Mouse (Mus musculus) c-Kit-negative CD71-positive TER-119-positive erythroid progenitor cells, embryonic 14.5 days (primary cell): ENCODE measurements around the gene B9d2.
"Not testable (repeated sequence)": the region's sequence is repeated elsewhere in the genome, so short reads cannot be mapped to it uniquely, and the experiment has no call there.

ENCODE experiments used
- DNase-seq: peaks from one replicate; pipeline ENCODE4 v3.0.0-alpha.2; 2013; ENCODE audit warnings: low read depth, low spot score

Gene B9d2

DNA sequence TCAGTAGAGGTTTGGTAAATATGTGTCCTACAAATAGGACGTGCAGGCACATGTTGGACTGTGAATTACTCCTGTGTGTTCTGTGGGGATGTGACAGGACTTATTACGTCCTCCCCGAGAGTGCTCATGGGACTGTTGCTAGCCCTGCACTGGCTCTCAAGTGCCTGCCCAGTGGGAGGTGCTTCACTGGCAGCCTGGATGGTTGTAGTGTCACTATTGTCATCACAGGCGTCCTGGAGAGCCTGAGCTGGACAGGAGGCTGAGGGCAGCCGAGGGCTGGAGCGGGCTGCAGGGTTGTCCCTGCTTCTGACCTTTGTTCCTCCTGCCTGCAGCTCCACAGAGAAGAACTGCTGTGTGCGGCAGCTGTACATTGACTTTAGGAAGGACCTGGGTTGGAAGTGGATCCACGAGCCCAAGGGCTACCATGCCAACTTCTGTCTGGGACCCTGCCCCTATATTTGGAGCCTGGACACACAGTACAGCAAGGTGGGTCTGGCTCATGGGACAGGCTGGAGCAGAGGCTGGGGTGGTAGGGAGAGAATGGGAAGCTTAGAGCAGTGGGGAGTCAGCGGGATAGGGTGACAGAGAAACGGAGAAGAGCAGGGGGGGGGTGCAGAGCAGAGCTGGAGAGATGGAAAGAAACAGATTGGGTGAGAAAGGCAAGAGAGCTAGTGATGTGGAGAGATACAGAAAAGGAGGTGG, 23.4 kb downstream of the B9d2 start:
- DNase-seq = no peak

- DNase-seq = no peak
Measured at GRCm38 (mm10) chr7:25704716-25705364, 24.3 kb downstream of the B9d2 start.

- DNase-seq = no peak
Measured at GRCm38 (mm10) chr7:25705801-25706251, 25.2 kb downstream of the B9d2 start.

- DNase-seq = no peak
Measured at GRCm38 (mm10) chr7:25706578-25707170, 26.1 kb downstream of the B9d2 start.

DNA sequence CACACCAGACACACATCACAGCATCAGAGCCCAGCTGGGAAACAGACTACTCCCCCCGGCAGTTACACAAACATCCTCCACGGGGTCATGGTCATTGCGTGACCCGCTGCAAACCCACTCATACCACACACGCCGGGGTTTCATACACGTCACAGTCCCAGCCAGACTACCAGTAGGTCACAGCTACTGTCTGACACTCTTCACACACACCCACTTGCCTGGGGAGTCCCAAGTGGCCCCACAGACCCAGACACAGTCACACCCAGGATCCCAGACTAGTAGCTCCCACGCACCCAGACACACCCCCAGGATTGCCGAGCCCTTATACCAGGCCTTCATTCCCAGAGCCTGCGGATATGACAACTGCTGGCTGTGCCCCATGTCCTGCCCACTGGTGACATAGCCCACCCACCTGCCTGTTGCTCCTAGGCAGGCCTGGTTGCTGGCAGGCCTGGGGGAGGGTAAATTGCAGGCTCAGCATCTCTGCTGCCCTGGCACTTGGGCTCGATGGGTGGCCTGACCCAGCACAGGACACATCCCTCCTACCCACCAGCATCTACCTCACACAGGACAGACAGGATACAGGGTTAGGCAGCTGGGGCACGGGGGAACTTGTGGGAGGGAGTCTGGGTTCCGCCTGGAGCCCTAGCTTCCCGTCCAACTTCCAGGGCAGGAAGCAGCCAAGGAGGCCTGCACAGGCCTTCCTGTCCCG, 27.2 kb downstream of the B9d2 start:
- no peak for DNase-seq

DNA sequence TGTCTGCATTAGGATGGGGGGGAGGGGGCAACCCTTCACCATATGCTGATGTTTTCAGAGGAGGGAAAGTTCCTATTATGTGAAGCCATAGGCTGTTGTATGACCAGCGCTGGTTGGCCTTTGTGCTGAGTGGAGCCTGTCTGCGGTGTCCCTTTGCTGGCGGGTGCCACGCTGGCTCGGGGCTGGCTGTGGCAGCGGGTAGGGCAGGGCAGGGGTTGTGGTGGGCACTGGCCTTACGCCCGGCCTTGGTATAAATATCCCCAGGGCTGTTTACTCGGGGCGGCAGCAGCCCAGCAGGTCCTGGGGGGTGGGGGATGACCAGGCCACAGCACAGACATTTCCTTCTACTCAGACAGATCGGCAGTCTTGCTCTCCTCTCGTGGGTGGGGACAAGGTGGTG, 29.4 kb downstream of the B9d2 start:
- DNase-seq = no peak

- DNase-seq = no peak
Measured at GRCm38 (mm10) chr7:25710519-25711130, 30.0 kb downstream of the B9d2 start.

DNA sequence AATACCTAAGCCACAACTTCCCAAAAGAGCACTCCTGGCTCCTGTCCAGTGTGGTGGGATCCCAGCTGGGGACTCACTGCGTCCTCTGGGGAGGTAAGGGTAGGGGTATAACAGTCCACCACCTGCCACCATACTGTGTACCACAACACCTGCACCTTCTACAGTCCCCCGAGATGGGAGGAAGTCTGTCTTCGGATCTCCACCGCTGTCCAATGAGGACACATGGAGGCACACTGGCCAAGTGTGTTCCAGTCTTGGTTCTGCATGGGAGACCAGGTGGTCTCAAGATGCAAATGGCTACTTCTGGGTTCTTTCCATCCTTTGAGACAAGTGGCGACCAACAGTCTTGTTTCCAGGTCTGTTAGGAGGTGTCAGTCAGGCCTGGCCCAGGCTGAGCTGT, 30.6 kb downstream of the B9d2 start:
- no peak for DNase-seq

DNA sequence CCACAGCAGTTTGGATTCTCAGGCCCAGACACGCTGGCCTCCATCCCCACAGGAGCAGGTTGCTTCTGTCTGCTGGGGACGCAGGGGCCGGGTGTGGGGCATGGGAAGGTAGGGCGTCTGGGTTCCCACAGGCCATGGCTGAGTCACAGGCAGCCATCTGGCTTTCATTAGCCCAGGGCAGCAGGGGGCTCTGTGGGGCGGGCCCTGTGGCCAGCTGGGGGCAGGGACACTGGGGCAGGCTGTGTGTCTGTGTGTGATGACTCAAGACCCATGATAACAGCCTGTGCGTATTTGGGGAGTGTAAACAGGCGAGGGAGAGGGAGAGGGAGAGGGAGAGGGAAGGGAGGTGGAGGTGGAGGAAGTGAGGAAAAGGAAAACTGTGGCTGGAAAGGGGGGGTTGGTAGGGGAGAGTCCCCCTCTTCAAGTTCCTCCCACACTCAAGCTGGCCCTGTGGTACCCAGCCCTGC, 31.2 kb downstream of the B9d2 start:
- no peak for DNase-seq

- no peak for DNase-seq
Measured at GRCm38 (mm10) chr7:25712801-25713200, 32.2 kb downstream of the B9d2 start.

GRCm38 (mm10) chr7:25714581-25714980, 34.0 kb downstream of the B9d2 start:
- DNase-seq = no peak

GRCm38 (mm10) chr7:25715731-25716271, 35.2 kb downstream of the B9d2 start:
- no peak for DNase-seq

GRCm38 (mm10) chr7:25717478-25717877, 36.9 kb downstream of the B9d2 start:
- DNase-seq = no peak

DNA sequence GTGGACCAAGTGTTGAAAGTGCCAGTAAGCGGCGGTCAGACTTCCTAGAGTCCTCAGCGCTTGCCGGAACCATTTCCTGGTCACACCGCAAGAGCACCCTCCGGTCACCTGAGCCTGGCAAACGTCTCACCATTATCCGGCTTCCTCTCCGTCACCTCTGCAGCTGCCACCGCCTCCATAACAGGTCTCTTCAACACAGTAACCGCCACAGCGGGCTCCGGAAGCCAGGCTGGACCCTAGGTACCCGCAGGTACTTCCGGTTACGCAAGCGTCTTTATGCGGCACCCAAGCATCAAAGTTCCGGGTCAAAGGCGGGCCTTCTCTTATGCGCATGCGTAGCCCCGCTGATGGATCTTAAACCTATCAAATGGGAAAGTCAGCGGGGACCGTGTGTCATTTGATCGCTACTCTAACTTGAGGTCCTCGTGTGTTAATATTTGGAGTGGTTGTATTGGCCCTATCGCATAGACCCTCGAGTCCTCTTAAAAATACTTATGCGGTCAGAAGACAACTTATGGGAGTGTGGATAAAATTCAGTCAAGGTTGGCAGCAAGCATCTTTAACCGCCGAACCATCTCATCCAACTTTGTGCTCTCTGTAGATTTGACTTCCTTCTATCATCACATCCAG, 38.3 kb downstream of the B9d2 start, which contains the start of gene Ccdc97:
Gene Ccdc97, minus strand, starts transcription at position 301 of the 630 bp plus-strand sequence.
- DNase-seq = peak; percentile 94

DNA sequence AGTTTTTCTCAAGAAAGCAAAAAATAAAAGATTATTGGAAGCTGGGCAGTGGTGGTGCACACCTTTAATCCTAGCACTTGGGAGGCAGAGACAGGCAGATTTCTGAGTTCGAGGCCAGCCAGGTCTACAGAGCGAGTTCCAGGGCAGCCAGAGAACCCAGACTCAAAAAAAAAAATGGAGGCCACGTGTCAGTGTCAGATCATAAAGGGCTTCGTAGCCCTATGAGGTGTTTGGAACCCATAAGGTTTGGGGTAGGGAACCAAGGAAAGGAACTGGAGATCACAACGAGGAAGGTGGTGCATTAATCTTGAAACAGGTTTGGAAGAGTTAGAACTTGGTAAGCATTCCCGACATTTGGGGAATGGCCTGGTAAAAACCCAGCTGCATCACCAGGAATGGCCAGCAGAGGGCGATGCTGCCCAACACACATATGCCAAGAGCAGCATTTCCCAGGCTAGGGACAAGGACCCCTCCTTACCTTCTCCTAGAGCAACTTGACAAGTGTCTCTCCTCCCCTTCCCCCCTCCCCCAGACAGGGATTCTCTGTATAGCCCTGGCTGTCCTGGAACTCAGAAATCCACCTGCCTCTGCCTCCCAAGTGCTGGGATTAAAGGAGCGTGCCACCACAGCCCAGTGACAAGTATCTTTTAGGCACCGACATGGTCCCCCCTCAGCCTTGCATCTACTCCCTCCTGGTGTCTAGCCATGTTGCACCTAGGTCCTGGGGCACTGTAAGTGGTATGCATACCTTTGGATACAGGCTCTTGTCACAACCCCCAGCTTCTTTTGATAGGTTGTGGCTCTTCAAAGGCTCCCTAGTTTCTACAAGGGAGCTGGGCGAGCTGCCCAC, 39.4 kb downstream of the B9d2 start:
- peak; percentile 65 for DNase-seq

DNA sequence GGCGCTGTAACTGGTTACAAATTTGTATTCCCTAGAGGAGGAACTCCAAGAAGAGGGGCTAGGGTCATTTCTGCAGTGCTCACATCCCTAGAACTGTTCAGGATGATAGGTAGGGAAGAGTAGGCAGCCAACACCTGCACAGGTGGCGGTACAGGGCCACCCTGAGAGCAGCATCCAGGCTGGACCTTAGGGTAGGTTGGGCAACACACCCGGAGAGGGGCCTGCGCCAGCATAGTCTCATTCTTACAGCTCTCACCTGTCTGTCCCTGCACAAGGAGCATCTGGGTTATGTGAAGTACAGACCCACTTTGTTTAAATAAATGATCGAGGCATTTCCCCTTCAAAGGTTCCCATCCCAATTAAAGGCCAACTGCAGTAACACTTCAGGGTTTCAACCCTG, 40.2 kb downstream of the B9d2 start:
- no peak for DNase-seq

- not testable (repeated sequence) for DNase-seq
Measured at GRCm38 (mm10) chr7:25721776-25722175, 41.2 kb downstream of the B9d2 start.

DNA sequence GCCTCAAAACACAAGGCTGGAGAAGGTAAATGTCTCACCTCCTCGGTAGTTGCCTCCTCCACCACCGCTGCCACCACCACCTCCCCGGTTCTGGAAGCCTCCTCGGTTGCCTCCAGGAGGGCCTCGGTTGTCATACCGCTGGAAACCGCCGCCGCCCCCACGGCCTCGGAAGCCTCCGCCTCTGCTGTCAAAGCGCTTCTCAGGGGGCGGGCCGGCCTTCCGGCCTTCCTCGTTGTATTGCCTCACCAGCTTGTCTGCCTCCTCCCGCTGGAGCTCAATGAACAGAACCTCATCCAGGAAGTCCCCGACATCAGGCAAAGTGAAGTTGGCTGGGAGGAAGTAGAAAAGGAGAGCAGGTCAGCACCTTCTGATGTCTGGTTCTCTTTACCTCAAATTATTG, 45.3 kb downstream of the B9d2 start:
- no peak for DNase-seq

DNA sequence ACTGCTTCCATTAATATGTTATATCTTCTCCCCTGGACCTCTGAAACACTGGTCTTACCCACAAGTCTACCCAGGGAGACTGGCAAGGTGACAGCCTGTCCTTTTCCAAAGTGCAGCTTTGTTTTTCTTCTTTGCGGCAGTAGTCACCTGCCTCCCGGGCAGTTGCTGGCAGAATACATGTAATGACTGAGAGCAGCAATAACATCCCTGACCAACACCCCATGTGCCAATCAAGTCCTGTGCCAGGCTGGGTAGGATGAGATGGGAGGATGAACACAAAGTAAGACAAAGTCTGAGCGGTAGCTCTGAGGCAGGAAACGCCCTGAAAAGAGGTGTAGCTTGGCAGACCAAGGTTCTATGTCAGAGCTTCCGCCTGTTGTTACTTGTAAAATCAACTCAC, 47.2 kb downstream of the B9d2 start:
- DNase-seq = no peak

DNA sequence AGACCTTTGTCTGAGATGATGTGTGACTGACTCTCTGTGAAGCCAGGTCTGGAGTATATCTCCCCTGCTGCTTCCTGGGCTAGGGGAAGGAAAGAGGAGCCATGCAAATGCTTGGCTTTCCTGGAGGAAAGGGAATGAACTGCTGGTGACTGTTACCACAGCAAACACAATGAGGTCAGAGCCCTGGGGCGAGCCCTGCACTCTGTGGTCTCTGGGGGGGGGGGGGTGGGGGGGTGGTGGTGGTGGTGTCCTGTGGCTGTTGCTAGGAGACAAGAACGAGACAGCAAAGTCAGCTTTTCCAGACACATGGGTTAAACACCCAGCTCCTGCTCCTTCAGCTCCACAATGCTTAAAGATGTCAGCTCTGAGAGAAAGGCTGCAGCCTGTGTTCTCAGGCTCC, 48.8 kb downstream of the B9d2 start:
- no peak for DNase-seq
